Mouse (Mus musculus) liver, adult 2 months (tissue): Measurements from ENCODE around the gene Cox14. TPM values are rescaled to one million over a fixed set of nuclear protein-coding genes. Genes with fewer than 3 reads are reported as not detected.
A peak's percentile ranks its signal among the peaks of the same experiment; 100 is the strongest.
"Not testable (repeated sequence)": the region's sequence is repeated elsewhere in the genome, so short reads cannot be mapped to it uniquely, and the experiment has no call there.

Experiments
- DNase-seq: peaks from one replicate; pipeline ENCODE4 v3.0.0-alpha.2; 2011; ENCODE audit warnings: low read depth, low spot score; ENCODE audit errors: extremely low read depth
- H3K27ac ChIP-seq: fragments of 200-500 bp; replicated peaks from 2 replicates; pipeline ENCODE4 v1.5.1; 2012; ENCODE audit warnings: low read depth, mild to moderate bottlenecking, control low read depth, inconsistent platforms, low read length; ENCODE audit not compliant: insufficient read depth
- H3K27me3 ChIP-seq: fragments of 200-500 bp; 2 replicates; pipeline ENCODE4 v1.6.1; 2012; ENCODE audit warnings: mild to moderate bottlenecking, moderate library complexity, low read length, inconsistent platforms; ENCODE audit not compliant: control insufficient read depth, insufficient read depth
- H3K36me3 ChIP-seq: fragments of 200-500 bp; 2 replicates; pipeline ENCODE4 v1.6.1; 2012; ENCODE audit warnings: low read length, inconsistent platforms; ENCODE audit not compliant: control insufficient read depth, insufficient read depth
- H3K4me1 ChIP-seq: fragments of 200-500 bp; 2 replicates; pipeline ENCODE4 v1.6.1; 2011; ENCODE audit warnings: low read length; ENCODE audit not compliant: control insufficient read depth, insufficient read depth
- H3K4me3 ChIP-seq: fragments of 200-500 bp; 2 replicates; pipeline ENCODE4 v1.5.1; 2011; ENCODE audit warnings: low read depth, mild to moderate bottlenecking, control low read depth, low read length, moderate library complexity; ENCODE audit not compliant: insufficient read depth
- H3K79me2 ChIP-seq: fragments of 200-500 bp; 2 replicates; pipeline ENCODE4 v1.6.1; 2012; ENCODE audit warnings: inconsistent platforms, mild to moderate bottlenecking, low read length, moderate library complexity; ENCODE audit not compliant: control insufficient read depth, insufficient read depth
- H3K9ac ChIP-seq: fragments of 200-500 bp; 2 replicates; pipeline ENCODE4 v1.6.1; 2012; ENCODE audit warnings: low read depth, mild to moderate bottlenecking, control low read depth, inconsistent platforms, low read length
- CTCF ChIP-seq: fragments of 200-500 bp; IDR thresholded peaks from 2 replicates; pipeline ENCODE4 v1.5.1; 2011; ENCODE audit warnings: low read depth, low read length, control low read depth
- POLR2A ChIP-seq: fragments of 200-500 bp; IDR thresholded peaks from 2 replicates; pipeline ENCODE4 v1.6.1; 2011; ENCODE audit warnings: low read length, control low read depth; ENCODE audit not compliant: insufficient read depth; ENCODE audit errors: extremely low read depth
- WGBS: fragments of 180-500 bp; shearing (Covaris S2); methylation state at CpG from one replicate; pipeline ENCODE4 v1.1.7; 2018; 5-methylcytosine and 5-hydroxymethylcytosine counted together
- polyA plus RNA-seq: library from polyadenylated mRNA; depleted of rRNA; stranded (reverse); fragments of >200 nt; gene quantifications from 2 replicates; pipeline ENCODE4 v1.2.3, GENCODE M21; 2012; rRNA removed
- total RNA-seq: library from RNA; depleted of rRNA; stranded (reverse); fragments of >200 nt; gene quantifications from 2 replicates; pipeline ENCODE4 v1.2.3, GENCODE M21; 2014; rRNA removed

Gene Cox14
- total and polyA plus RNA-seq, 2 experiments = 58.6 to 117 TPM

- no peak overlapping the region for H3K9ac ChIP-seq
Measured at GRCm38 (mm10) chr15:99771004-99771500, 45.6 kb downstream of the Cox14 start.

GRCm38 (mm10) chr15:99771601-99772276 lies 46.3 kb downstream of the Cox14 start:
- H3K4me1 ChIP-seq = no peaks in the 10 kb centered on the region; the same call in 1 of the 2 replicates
- peak overlapping the region; percentile 72 for H3K9ac ChIP-seq
- H3K27me3 ChIP-seq = no peaks in the 10 kb centered on the region
- DNase-seq = no peak
- H3K27ac ChIP-seq = peak overlapping the region; percentile 4; the same call in 1 of the 2 replicates
- H3K4me3 ChIP-seq = peak overlapping the region; percentile 79
- WGBS = 5% methylated on average over 59 of the region's 59 CpGs
- H3K36me3 ChIP-seq = no peaks in the 10 kb centered on the region
- no peaks in the 10 kb centered on the region for H3K79me2 ChIP-seq
- TF ChIP-seq POLR2A (no peak), CTCF (no peak)

More at GRCm38 (mm10) chr15:99771004-99771500, 45.6 kb downstream of the Cox14 start:
- Histone ChIP-seq H3K27ac (no peak overlapping the region), H3K79me2 (no peaks in the 10 kb centered on the region), H3K4me3 (peak overlapping the region; percentile 79), H3K36me3 (no peaks in the 10 kb centered on the region), H3K27me3 (no peaks in the 10 kb centered on the region), H3K4me1 (no peaks in the 10 kb centered on the region; the same call in 1 of the 2 replicates)
- no peak for DNase-seq
- WGBS = 60% methylated on average over 5 of the region's 5 CpGs
- TF ChIP-seq POLR2A (no peak), CTCF (no peak)

GRCm38 (mm10) chr15:99772277-99772880 lies 47.0 kb downstream of the Cox14 start:
- Histone ChIP-seq H3K27me3 (no peaks in the 10 kb centered on the region), H3K9ac (peak overlapping the region; percentile 72), H3K79me2 (no peaks in the 10 kb centered on the region), H3K27ac (no peak overlapping the region), H3K4me3 (peak overlapping the region; percentile 79), H3K36me3 (no peaks in the 10 kb centered on the region), H3K4me1 (no peaks in the 10 kb centered on the region; the same call in 1 of the 2 replicates)
- peak; percentile 28 for TF ChIP-seq CTCF
- TF ChIP-seq POLR2A = peak; percentile 80
- DNase-seq = peak; percentile 36
- under 1% methylated on average over 40 of the region's 41 CpGs for WGBS

GRCm38 (mm10) chr15:99772881-99772924 lies 47.3 kb downstream of the Cox14 start, which contains the start of gene Cers5:
Gene Cers5, minus strand, starts transcription at chr15:99772885.
- not testable (repeated sequence) for H3K27me3 ChIP-seq, DNase-seq

GRCm38 (mm10) chr15:99772925-99773324 lies 47.5 kb downstream of the Cox14 start:
- no peak overlapping the region for H3K27ac ChIP-seq
- 70% methylated on average over 3 of the region's 3 CpGs for WGBS
- no peak for DNase-seq
- H3K79me2 ChIP-seq = no peaks in the 10 kb centered on the region
- H3K4me3 ChIP-seq = no peak overlapping the region
- no peak for TF ChIP-seq CTCF
- no peak for TF ChIP-seq POLR2A
- H3K36me3 ChIP-seq = peaks cover 5% of the 10 kb centered on the region
- H3K4me1 ChIP-seq = no peaks in the 10 kb centered on the region; the same call in 1 of the 2 replicates
- H3K9ac ChIP-seq = no peak overlapping the region
- no peaks in the 10 kb centered on the region for H3K27me3 ChIP-seq

More at GRCm38 (mm10) chr15:99772881-99772924, 47.3 kb downstream of the Cox14 start, which contains the start of gene Cers5:
- Histone ChIP-seq H3K27ac (peak within 1 kb of the TSS; percentile 4; the same call in 1 of the 2 replicates), H3K9ac (peak within 1 kb of the TSS; percentile 72), H3K4me3 (peak within 1 kb of the TSS; percentile 79)
- H3K4me1 ChIP-seq, H3K79me2 ChIP-seq, H3K36me3 ChIP-seq: not testable (repeated sequence)

Other genes starting within 250 kb of the Cox14 start
- under 0.01 and 0.07 TPM in 2 replicates for gene Faim2, start 197.5 kb upstream of the Cox14 start, total RNA-seq
- not detected in 2 replicates for gene Faim2, start 197.5 kb upstream of the Cox14 start, polyA plus RNA-seq
- not detected in 2 replicates for gene Aqp2, start 146.6 kb upstream of the Cox14 start, total RNA-seq
- gene Aqp2, start 146.6 kb upstream of the Cox14 start, polyA plus RNA-seq = not detected in 2 replicates
- 0.46 TPM in 1 of 2 replicates, not detected in the other for gene Aqp5, start 134.8 kb upstream of the Cox14 start, total RNA-seq
- gene Aqp5, start 134.8 kb upstream of the Cox14 start, polyA plus RNA-seq = not detected in 2 replicates
- not detected in 2 replicates for gene Aqp6, start 124.2 kb upstream of the Cox14 start, total RNA-seq
- gene Aqp6, start 124.2 kb upstream of the Cox14 start, polyA plus RNA-seq = not detected in 2 replicates
- 0.92 and 1.4 TPM in 2 replicates for gene Racgap1, start 74.0 kb upstream of the Cox14 start, total RNA-seq
- gene Racgap1, start 74.0 kb upstream of the Cox14 start, polyA plus RNA-seq = 0.32 and 0.56 TPM in 2 replicates
- not detected in 2 replicates for gene Asic1, start 55.2 kb upstream of the Cox14 start, total RNA-seq
- 0.16 TPM in 1 of 2 replicates, not detected in the other for gene Asic1, start 55.2 kb upstream of the Cox14 start, polyA plus RNA-seq
- gene Smarcd1, start 23.5 kb upstream of the Cox14 start, total RNA-seq = 2.0 and 3.1 TPM in 2 replicates
- gene Smarcd1, start 23.5 kb upstream of the Cox14 start, polyA plus RNA-seq = 8.5 and 9.3 TPM in 2 replicates
- gene Gm17349, start 20.1 kb upstream of the Cox14 start, total RNA-seq = not detected in 2 replicates
- gene Gm17349, start 20.1 kb upstream of the Cox14 start, polyA plus RNA-seq = 1.4 TPM in 1 of 2 replicates, not detected in the other
- 147 and 151 TPM in 2 replicates for gene Gpd1, start 8.1 kb upstream of the Cox14 start, total RNA-seq
- gene Gpd1, start 8.1 kb upstream of the Cox14 start, polyA plus RNA-seq = 233 and 311 TPM in 2 replicates
- 3.2 and 3.8 TPM in 2 replicates for gene Cers5, start 47.3 kb downstream of the Cox14 start, total RNA-seq
- gene Cers5, start 47.3 kb downstream of the Cox14 start, polyA plus RNA-seq = 1.7 and 2.0 TPM in 2 replicates
- gene Lima1, start 149.8 kb downstream of the Cox14 start, total RNA-seq = 28.9 and 32.7 TPM in 2 replicates
- gene Lima1, start 149.8 kb downstream of the Cox14 start, polyA plus RNA-seq = 11.2 and 16.0 TPM in 2 replicates
- not detected in 2 replicates for gene Fam186a, start 241.4 kb downstream of the Cox14 start, total RNA-seq
- gene Fam186a, start 241.4 kb downstream of the Cox14 start, polyA plus RNA-seq = not detected in 2 replicates
- gene Larp4, start 244.4 kb downstream of the Cox14 start, total RNA-seq = 40.5 and 48.3 TPM in 2 replicates
- 26.5 and 32.7 TPM in 2 replicates for gene Larp4, start 244.4 kb downstream of the Cox14 start, polyA plus RNA-seq